Mouse (Mus musculus) embryo, embryonic 11.5 days (tissue): ENCODE results near the gene Myt1l.

Source experiments
- DNase-seq: peaks from one replicate; pipeline ENCODE4 v3.0.0-alpha.2; 2012; ENCODE audit warnings: low read depth, low spot score

Myt1l gene

GRCm38 (mm10) chr12:29956969-29957368 is 428.8 kb downstream of the Myt1l start:
- no peak for DNase-seq

DNA sequence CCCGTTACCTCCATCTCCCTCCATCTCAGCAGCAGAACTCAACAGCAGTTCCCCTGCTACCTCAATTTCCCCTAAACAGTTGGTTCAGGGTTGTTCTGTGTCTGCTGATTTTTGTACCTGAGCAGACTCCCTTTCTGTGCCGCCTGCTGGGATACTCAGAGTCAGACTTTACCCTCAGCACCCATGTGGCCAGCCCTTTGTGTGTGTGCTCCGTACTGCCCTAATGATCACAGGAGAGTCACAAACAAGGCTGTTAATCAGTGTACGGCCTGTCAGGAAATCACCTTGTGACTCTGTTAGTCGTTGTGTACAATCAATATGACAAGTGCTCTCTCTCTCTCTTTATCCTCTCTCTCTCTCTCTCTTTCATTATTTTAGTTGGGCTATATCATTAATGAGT is 430.5 kb downstream of the Myt1l start:
- DNase-seq = no peak

DNA sequence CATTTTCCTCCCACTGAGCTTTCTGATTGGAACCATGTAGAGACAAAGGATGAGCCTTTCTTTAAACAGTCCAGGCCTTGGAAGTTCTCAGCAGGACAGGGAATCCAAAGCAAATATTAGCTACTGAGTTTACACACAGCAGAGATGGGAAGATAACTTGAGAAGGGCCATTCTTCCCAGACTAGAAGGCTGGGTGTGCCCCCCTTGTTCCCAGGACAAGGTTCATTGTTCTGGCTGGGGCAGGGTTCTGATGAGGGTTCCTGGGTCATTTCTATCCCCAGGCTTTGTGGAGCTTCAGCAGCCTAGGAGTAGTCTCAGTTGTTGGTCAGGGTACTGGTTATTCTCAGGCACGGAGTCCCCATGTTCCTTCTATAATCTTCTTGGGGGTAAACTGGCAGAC is 432.9 kb downstream of the Myt1l start:
- no peak for DNase-seq

DNA sequence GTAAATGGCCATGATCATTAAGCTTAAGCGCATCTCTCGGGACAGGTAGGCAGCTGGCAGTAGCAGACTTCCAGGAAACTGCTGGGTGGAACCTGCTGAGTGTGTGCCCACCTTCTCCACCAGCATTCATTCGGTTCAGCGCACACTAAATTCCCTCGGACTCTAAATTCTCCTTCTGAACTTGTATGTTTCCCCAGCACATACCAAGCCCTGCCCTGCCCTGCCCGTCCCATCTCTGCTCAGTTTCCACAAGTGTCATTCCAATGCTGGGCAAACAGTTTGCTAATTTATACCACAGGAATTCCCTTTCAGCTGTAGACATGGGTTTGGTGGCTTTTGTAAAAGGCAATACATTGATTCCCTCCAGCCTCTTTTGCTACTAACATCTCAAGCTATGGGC is 436.8 kb downstream of the Myt1l start:
- DNase-seq = no peak

GRCm38 (mm10) chr12:29971795-29972464 is 443.7 kb downstream of the Myt1l start:
- DNase-seq = no peak

GRCm38 (mm10) chr12:29972533-29972932 is 444.3 kb downstream of the Myt1l start:
- DNase-seq = no peak
